Mouse (Mus musculus) neural tube, embryonic 13.5 days (tissue): ENCODE data around the gene Mat2b. TPM values are rescaled to one million over a fixed set of nuclear protein-coding genes. Genes with fewer than 3 reads are reported as not detected.

Experiments used
- ATAC-seq: fragments of 200-750 bp; cut with Nextera tagmentation; 2 replicates; pipeline ENCODE4 v1.8.0; 2017; ENCODE audit warnings: low read depth, mild to moderate bottlenecking, moderate TSS enrichment, moderate library complexity
- H3K27ac ChIP-seq: fragments of 300-500 bp; sonication (generic); replicated peaks from 2 replicates; pipeline ENCODE4 v1.5.1; 2015; ENCODE audit warnings: moderate library complexity, mild to moderate bottlenecking, inconsistent platforms
- H3K27me3 ChIP-seq: fragments of 300-500 bp; sonication (generic); 2 replicates; pipeline ENCODE4 v1.6.1; 2015; ENCODE audit warnings: mild to moderate bottlenecking, inconsistent platforms
- H3K36me3 ChIP-seq: fragments of 300-500 bp; sonication (generic); 2 replicates; pipeline ENCODE4 v1.6.1; 2015; ENCODE audit warnings: mild to moderate bottlenecking, inconsistent platforms
- H3K4me1 ChIP-seq: fragments of 300-500 bp; sonication (generic); replicated peaks from 2 replicates; pipeline ENCODE4 v1.6.1; 2015; ENCODE audit warnings: inconsistent platforms
- H3K4me2 ChIP-seq: fragments of 300-500 bp; sonication (generic); 2 replicates; pipeline ENCODE4 v1.6.1; 2015; ENCODE audit warnings: inconsistent platforms, mild to moderate bottlenecking, moderate library complexity
- H3K4me3 ChIP-seq: fragments of 300-500 bp; sonication (generic); 2 replicates; pipeline ENCODE4 v1.5.1; 2015; ENCODE audit warnings: mild to moderate bottlenecking, inconsistent platforms
- H3K9ac ChIP-seq: fragments of 300-500 bp; sonication (generic); 2 replicates; pipeline ENCODE4 v1.6.1; 2015; ENCODE audit warnings: moderate library complexity, mild to moderate bottlenecking, inconsistent platforms
- H3K9me3 ChIP-seq: fragments of 300-500 bp; sonication (generic); 2 replicates; pipeline ENCODE4 v1.6.1; 2016; ENCODE audit warnings: inconsistent platforms
- WGBS: fragments of 180-500 bp; shearing (Covaris S2); methylation state at CpG from one replicate; pipeline ENCODE4 v1.1.7; 2015; 5-methylcytosine and 5-hydroxymethylcytosine counted together
- polyA plus RNA-seq: library from polyadenylated mRNA; unstranded; fragments of >200 nt; fragmentation: Nextera tagmentation; extraction: Ambion mirVana; gene quantifications from 2 replicates; pipeline ENCODE4 v1.2.1, GENCODE M21; 2015

Mat2b gene
- polyA plus RNA-seq, 1 experiment from 2014 or later, result 68.7 TPM

DNA sequence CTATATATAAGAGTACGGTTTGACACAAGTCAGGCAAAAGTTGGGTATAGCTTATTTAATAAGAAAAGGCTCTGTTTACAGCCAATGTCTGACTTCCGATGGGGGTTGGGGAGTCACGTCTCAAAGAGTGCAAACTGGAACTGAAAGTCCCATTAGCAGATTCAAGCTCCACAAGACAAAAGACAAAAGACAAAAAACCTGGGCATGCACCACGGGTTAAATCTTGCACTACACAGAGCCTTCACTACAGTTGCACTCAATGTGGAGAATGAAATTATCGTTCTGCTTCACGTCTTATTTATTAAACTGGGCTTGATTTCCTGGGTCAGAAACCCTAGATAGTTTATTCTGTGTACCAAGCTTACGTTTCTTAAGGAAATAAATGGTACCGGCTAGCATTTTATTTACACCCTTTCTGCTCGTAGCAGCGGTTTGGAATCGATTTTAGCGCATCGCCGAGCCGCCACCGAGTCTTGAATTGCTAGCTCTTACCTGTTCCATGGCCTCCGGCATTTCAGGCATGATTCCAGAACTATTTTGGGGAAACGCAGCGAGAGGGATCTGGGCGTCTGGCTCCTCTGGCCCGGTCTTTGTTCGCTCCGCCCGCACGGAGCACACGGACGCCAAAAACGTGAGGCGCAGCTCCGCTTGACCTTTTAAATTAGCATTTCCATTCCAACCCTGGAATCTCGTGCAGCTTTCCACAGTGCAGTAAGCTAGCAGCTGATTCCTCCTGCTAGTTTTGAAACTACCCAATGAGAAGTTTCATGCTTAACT is 504 bp downstream of the Mat2b start:
- H3K9ac ChIP-seq, result peak overlapping the region; percentile 81
- ATAC-seq, result peak; percentile 55
- H3K4me3 ChIP-seq, result peak overlapping the region; percentile 91
- peak overlapping the region; percentile 94 for H3K27ac ChIP-seq
- H3K36me3 ChIP-seq, result no peaks in the 10 kb centered on the region
- H3K27me3 ChIP-seq, result no peaks in the 10 kb centered on the region
- H3K4me1 ChIP-seq, result peaks cover 41% of the 10 kb centered on the region
- peak overlapping the region; percentile 94 for H3K4me2 ChIP-seq
- whole genome bisulfite sequencing, result under 1% methylated on average over 31 of the region's 31 CpGs
- H3K9me3 ChIP-seq, result no peaks in the 10 kb centered on the region

DNA sequence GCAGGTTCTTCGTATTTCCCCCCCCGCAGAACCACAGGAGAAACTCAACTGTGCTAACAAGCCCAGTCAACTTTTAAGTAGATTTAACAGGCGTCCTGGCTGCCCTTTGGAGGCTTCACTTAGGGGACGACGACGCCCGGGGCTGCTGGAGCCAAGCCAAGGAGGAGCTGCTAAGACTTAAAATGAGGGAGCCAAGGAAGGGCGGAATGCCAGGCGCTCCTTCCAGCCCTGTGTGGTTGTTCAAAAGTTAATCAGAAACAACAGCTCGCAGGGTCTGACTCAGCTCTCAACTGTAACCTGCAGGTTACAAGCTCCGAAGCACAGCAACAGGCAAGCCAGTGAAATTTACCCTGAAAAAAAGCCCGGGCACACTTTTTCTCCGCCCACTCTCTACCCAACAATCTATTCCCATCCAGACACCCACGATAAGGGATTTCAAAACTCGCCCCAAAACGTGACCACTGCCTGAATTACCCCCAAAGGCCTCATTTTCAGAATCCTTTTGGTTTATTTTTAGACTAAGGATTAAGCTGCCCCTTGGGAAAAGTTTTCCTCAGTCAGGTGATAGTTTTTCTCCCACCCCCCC is 1.5 kb downstream of the Mat2b start:
- ATAC-seq, result peak; percentile 21; the same call in 1 of the 2 replicates
- Histone ChIP-seq H3K36me3 (no peaks in the 10 kb centered on the region), H3K4me2 (peak overlapping the region; percentile 94), H3K4me1 (peaks cover 41% of the 10 kb centered on the region), H3K9ac (peak overlapping the region; percentile 81), H3K27me3 (no peaks in the 10 kb centered on the region), H3K4me3 (peak overlapping the region; percentile 91), H3K9me3 (no peaks in the 10 kb centered on the region), H3K27ac (peak overlapping the region; percentile 94)
- WGBS, result 1% methylated on average over 16 of the region's 16 CpGs

GRCm38 (mm10) chr11:40692511-40693365 is 2.3 kb downstream of the Mat2b start:
- under 1% methylated on average over 36 of the region's 36 CpGs for WGBS
- Histone ChIP-seq H3K36me3 (no peaks in the 10 kb centered on the region), H3K27ac (peak overlapping the region; percentile 94), H3K9ac (peak overlapping the region; percentile 83), H3K9me3 (no peaks in the 10 kb centered on the region), H3K4me3 (peak overlapping the region; percentile 91), H3K4me2 (peak overlapping the region; percentile 94), H3K27me3 (no peaks in the 10 kb centered on the region), H3K4me1 (peaks cover 41% of the 10 kb centered on the region)
- peak; percentile 97 for ATAC-seq

- Histone ChIP-seq H3K9me3 (no peaks in the 10 kb centered on the region), H3K9ac (peak overlapping the region; percentile 83), H3K36me3 (peaks cover 5% of the 10 kb centered on the region), H3K4me3 (peak overlapping the region; percentile 91), H3K4me1 (peaks cover 41% of the 10 kb centered on the region), H3K4me2 (peak overlapping the region; percentile 94), H3K27me3 (no peaks in the 10 kb centered on the region), H3K27ac (peak overlapping the region; percentile 94)
- WGBS, result under 1% methylated on average over 26 of the region's 28 CpGs
- ATAC-seq, result peak; percentile 74
These were observed 2.9 kb downstream of the Mat2b start for GRCm38 (mm10) chr11:40692101-40692509.

DNA sequence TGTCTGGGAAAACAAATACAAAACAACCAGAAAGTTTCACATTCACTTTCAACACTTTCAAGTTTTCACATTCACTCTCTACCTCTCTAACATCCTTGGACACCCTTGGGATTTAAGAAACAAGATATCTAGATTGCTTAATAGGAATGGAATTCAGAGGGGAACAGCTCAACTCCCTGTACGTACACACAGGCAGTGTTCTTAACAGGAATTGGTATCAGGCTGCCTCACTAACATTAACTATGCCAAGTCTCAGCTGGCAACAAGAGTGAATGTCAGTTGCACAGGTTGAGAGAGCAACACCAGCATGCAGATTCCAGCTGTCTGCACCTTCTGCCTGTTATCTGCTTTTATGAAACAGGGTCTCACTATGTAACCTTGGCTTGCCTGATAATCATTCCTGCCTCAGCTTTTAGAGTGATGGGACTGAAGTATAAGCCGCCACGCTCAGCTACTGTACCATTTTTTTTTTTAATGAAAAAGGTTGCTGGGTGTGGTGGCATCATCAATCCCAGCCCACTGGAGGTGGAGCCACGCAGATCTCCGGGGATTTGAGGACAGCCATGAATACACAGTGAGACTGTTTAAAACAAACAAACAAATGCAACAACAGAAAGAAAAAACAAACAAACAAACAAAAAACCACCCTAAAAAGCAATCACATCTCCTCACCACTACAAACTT is 4.4 kb downstream of the Mat2b start:
- H3K9me3 ChIP-seq, result no peaks in the 10 kb centered on the region
- H3K36me3 ChIP-seq, result peaks cover 18% of the 10 kb centered on the region
- H3K27me3 ChIP-seq, result no peaks in the 10 kb centered on the region
- H3K27ac ChIP-seq, result no peak overlapping the region
- ATAC-seq, result no peak
- H3K4me3 ChIP-seq, result 0 out of 2 replicates have a peak overlapping the region, but pooled peaks have one; percentile 91
- peaks cover 41% of the 10 kb centered on the region for H3K4me1 ChIP-seq
- peak overlapping the region; percentile 94 for H3K4me2 ChIP-seq
- 0 out of 2 replicates have a peak overlapping the region, but pooled peaks have one; percentile 83 for H3K9ac ChIP-seq
- WGBS, result 75% methylated on average over 5 of the region's 5 CpGs

- H3K36me3 ChIP-seq, result peaks cover 81% of the 10 kb centered on the region
- no peak for ATAC-seq
These were observed 11.7 kb downstream of the Mat2b start for GRCm38 (mm10) chr11:40683295-40683694.

DNA sequence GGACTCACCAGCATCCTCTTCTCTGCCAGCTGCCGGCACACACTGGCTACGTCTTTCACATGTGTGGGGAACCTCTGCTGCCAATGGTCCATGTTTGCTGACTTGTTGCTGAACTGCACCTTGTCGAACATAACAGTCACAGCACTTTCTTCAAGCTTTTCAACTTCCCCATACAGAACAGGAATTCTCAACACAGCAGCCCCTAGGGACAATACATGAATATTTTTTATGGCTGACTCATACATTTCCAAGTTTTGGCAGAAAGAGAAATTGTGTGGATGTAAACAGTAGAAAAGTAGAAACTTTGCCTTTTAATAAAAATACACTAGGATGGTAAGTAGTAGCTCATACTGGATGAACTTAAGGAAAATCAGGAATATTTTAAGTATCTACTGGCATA is 12.5 kb downstream of the Mat2b start:
- H3K9me3 ChIP-seq, result 0 out of 2 replicates have a peak, but pooled peaks cover 2% of the 10 kb centered on the region
- no peak for ATAC-seq
- WGBS, result 95% methylated on average over 3 of the region's 3 CpGs
- no peak overlapping the region for H3K4me2 ChIP-seq
- H3K4me1 ChIP-seq, result no peaks in the 10 kb centered on the region
- no peak overlapping the region for H3K27ac ChIP-seq
- H3K36me3 ChIP-seq, result peaks cover 88% of the 10 kb centered on the region
- H3K27me3 ChIP-seq, result no peaks in the 10 kb centered on the region
- H3K9ac ChIP-seq, result no peak overlapping the region
- no peak overlapping the region for H3K4me3 ChIP-seq

More at GRCm38 (mm10) chr11:40683295-40683694, 11.7 kb downstream of the Mat2b start:
- WGBS, result 24% methylated on average over 3 of the region's 3 CpGs
- H3K9ac ChIP-seq, result no peak overlapping the region
- H3K9me3 ChIP-seq, result no peaks in the 10 kb centered on the region
- H3K4me3 ChIP-seq, result no peak overlapping the region
- H3K4me1 ChIP-seq, result no peaks in the 10 kb centered on the region
- no peak overlapping the region for H3K4me2 ChIP-seq
- no peaks in the 10 kb centered on the region for H3K27me3 ChIP-seq
- H3K27ac ChIP-seq, result no peak overlapping the region

- no peak for ATAC-seq
- no peak overlapping the region for H3K9ac ChIP-seq
- no peak overlapping the region for H3K4me2 ChIP-seq
- no peaks in the 10 kb centered on the region for H3K27me3 ChIP-seq
- 97% methylated on average over 1 of the region's 1 CpGs for WGBS
- H3K36me3 ChIP-seq, result peaks cover 57% of the 10 kb centered on the region
- 0 out of 2 replicates have a peak, but pooled peaks cover 5% of the 10 kb centered on the region for H3K9me3 ChIP-seq
- no peak overlapping the region for H3K4me3 ChIP-seq
- no peak overlapping the region for H3K27ac ChIP-seq
- H3K4me1 ChIP-seq, result no peaks in the 10 kb centered on the region
These were observed 17.8 kb downstream of the Mat2b start for GRCm38 (mm10) chr11:40677169-40677568.

- WGBS, result 86% methylated on average over 4 of the region's 4 CpGs
- no peak overlapping the region for H3K4me3 ChIP-seq
- no peak for ATAC-seq
These were observed 19.8 kb downstream of the Mat2b start for GRCm38 (mm10) chr11:40675014-40675730.

GRCm38 (mm10) chr11:40649726-40650445 is 45.1 kb downstream of the Mat2b start:
- H3K9ac ChIP-seq, result no peak overlapping the region
- H3K36me3 ChIP-seq, result no peaks in the 10 kb centered on the region
- H3K4me3 ChIP-seq, result no peak overlapping the region
- no peaks in the 10 kb centered on the region for H3K4me1 ChIP-seq
- H3K4me2 ChIP-seq, result no peak overlapping the region
- H3K27me3 ChIP-seq, result no peaks in the 10 kb centered on the region
- no peak for ATAC-seq
- no peak overlapping the region for H3K27ac ChIP-seq
- 73% methylated on average over 8 of the region's 8 CpGs for WGBS
- H3K9me3 ChIP-seq, result no peaks in the 10 kb centered on the region

More at GRCm38 (mm10) chr11:40675014-40675730, 19.8 kb downstream of the Mat2b start:
- H3K9ac ChIP-seq, result no peak overlapping the region
- no peak overlapping the region for H3K4me2 ChIP-seq
- H3K4me1 ChIP-seq, result no peaks in the 10 kb centered on the region
- no peak overlapping the region for H3K27ac ChIP-seq
- 0 out of 2 replicates have a peak, but pooled peaks cover 5% of the 10 kb centered on the region for H3K9me3 ChIP-seq
- peaks cover 39% of the 10 kb centered on the region for H3K36me3 ChIP-seq
- no peaks in the 10 kb centered on the region for H3K27me3 ChIP-seq
